Mouse (Mus musculus) bone marrow macrophage, adult 2 months (primary cell): ENCODE data around the gene Csk.

Source experiments
- CTCF ChIP-seq: IDR thresholded peaks from 2 replicates; pipeline ENCODE4 v1.5.1; 2012; ENCODE audit warnings: low read depth, mild to moderate bottlenecking, low read length, moderate library complexity
- POLR2A ChIP-seq: IDR thresholded peaks from 2 replicates; pipeline ENCODE4 v1.6.1; 2012; ENCODE audit warnings: mild to moderate bottlenecking, low read depth, low read length, borderline replicate concordance

DNA sequence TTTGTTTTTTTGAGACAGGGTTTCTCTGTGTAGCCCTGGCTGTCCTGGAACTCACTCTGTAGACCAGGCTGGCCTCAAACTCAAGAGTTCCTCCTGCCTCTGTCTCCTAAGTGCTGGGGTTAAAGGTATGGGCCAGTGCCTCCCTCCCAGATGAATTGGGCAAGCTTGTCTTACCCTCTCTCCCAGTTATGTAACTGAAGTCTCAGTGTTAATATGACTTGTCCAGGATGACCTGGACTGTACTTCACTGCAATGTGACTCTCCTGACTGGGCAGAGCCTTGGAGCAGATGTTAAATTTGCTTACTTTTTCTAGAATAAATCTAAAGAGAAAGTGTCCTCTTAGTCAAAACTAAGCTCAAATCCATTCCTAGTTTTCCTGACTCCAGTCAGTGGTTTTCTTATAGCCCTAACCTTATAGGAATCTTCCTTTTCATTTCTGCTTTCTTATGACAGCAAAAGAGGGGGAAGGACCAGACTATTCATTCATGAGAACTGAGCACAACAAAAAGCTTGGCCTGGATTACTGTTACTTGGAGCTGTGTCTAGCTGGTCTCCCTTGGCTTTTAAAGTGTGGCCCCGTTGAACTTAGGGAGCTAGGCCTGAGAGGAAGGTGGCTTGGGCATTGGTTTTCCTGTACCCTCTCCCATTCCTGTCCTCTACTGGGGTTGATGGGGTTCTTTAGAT is 45.2 kb upstream of the Csk start:
- TF ChIP-seq CTCF: no peak
- TF ChIP-seq POLR2A: no peak
